Mouse (Mus musculus): ENCODE measurements around the gene Olfr552.

- no peak for TF ChIP-seq CTCF (IDR thresholded peaks at IDR 0.05; ENCODE audit: borderline replicate concordance, insufficient read depth, low read depth, low read length)
- TF ChIP-seq POLR2A (IDR thresholded peaks at IDR 0.05; ENCODE audit: borderline replicate concordance, insufficient read depth, low read length), result no peak
Measured at GRCm38 (mm10) chr7:102564999-102565997, 32.3 kb upstream of the Olfr552 start, which contains the start of gene Trim21.

Data from cerebellum, adult 2 months (tissue).